Mouse (Mus musculus): ENCODE measurements at regions not wholly inside any gene's neighbourhood (a gene's known extent, or its start where the extent isn't known, plus 50 kb on each side); places are given as distances from the start of the nearest gene placed in this dataset.

DNA sequence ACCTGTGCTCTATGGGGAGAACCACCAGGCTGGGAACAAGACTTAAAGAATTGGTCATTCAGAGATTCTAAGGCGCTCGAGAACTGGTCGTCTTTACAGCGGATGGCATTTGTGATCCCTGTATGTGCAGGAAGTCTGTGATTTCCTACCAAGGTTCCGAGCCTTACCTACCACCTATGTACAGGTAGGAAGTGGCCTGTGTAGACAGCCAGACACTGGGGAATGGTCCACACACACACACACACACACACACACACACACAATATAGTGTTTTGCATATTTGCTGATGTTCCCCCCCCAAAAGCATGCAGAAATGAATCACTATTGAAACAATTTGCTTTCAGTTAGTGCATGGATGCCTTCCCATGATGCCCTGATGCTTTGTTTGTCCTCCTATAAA, 307.1 kb upstream of the Hnrnpa3 start:
- WGBS = 94% methylated on average over 5 of the region's 5 CpGs

DNA sequence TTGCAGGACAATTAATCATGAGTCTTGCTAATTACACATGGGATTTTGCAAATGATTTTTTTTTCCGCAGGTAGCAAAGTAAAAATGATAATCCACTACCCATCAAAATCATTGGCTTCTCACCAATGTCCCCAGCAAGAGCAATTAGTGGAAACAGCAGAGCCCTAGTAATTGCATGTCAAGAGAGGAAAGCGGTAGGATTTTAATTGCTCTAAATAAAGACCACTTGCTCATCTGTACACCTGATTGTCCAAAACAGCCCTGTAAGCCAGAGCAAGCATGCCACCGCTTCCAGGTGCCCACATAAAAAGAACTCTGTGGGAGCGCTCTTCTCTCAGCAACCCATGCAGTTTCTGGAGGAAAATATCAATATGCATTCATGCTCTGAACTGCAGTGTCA, 306.5 kb upstream of the Hnrnpa3 start:
- Histone ChIP-seq H3K4me3 (ENCODE audit: low read depth, low read length) (no peak overlapping the region), H3K9me3 (ENCODE audit: control insufficient read depth) (no peaks in the 10 kb centered on the region)

More for the DNA sequence above, 307.1 kb upstream of the Hnrnpa3 start:
- Histone ChIP-seq H3K36me3 (ENCODE audit: control insufficient read depth, insufficient read depth) (no peaks in the 10 kb centered on the region), H3K27me3 (replicated peaks; ENCODE audit: control insufficient read depth, insufficient read depth, low read length) (no peaks in the 10 kb centered on the region), H3K9ac (ENCODE audit: low read depth, low read length) (no peak overlapping the region), H3K4me1 (replicated peaks; ENCODE audit: control insufficient read depth, insufficient read depth, low read length) (no peaks in the 10 kb centered on the region), H3K4me3 (ENCODE audit: low read depth, low read length) (no peak overlapping the region), H3K9me3 (ENCODE audit: control insufficient read depth) (no peaks in the 10 kb centered on the region), H3K27ac (ENCODE audit: low read depth, low read length) (no peak overlapping the region), H3K4me2 (replicated peaks; ENCODE audit: low read depth) (no peak overlapping the region)
- no peak for ATAC-seq
- TF ChIP-seq CTCF (IDR thresholded peaks at IDR 0.05; ENCODE audit: low read depth) = no peak

GRCm38 (mm10) chr2:75356691-75357375, 302.2 kb upstream of the Hnrnpa3 start:
- ATAC-seq = no peak
- H3K4me2 ChIP-seq (replicated peaks; ENCODE audit: low read depth) = no peak overlapping the region
- H3K9ac ChIP-seq (ENCODE audit: low read depth, low read length) = no peak overlapping the region
- no peak overlapping the region for H3K27ac ChIP-seq (ENCODE audit: low read depth, low read length)
- H3K4me3 ChIP-seq (ENCODE audit: low read depth, low read length) = no peak overlapping the region
- no peaks in the 10 kb centered on the region for H3K4me1 ChIP-seq (replicated peaks; ENCODE audit: control insufficient read depth, insufficient read depth, low read length)
- H3K9me3 ChIP-seq (ENCODE audit: control insufficient read depth) = no peaks in the 10 kb centered on the region
- H3K36me3 ChIP-seq (ENCODE audit: control insufficient read depth, insufficient read depth) = no peaks in the 10 kb centered on the region
- WGBS = 64% methylated on average over 8 of the region's 8 CpGs
- TF ChIP-seq CTCF (IDR thresholded peaks at IDR 0.05; ENCODE audit: low read depth) = no peak
- no peaks in the 10 kb centered on the region for H3K27me3 ChIP-seq (replicated peaks; ENCODE audit: control insufficient read depth, insufficient read depth, low read length)

More for the DNA sequence above, 306.5 kb upstream of the Hnrnpa3 start:
- 95% methylated on average over 4 of the region's 4 CpGs for WGBS
- Histone ChIP-seq H3K4me1 (replicated peaks; ENCODE audit: control insufficient read depth, insufficient read depth, low read length) (no peaks in the 10 kb centered on the region), H3K27ac (ENCODE audit: low read depth, low read length) (no peak overlapping the region), H3K4me2 (replicated peaks; ENCODE audit: low read depth) (no peak overlapping the region), H3K9ac (ENCODE audit: low read depth, low read length) (no peak overlapping the region), H3K27me3 (replicated peaks; ENCODE audit: control insufficient read depth, insufficient read depth, low read length) (no peaks in the 10 kb centered on the region), H3K36me3 (ENCODE audit: control insufficient read depth, insufficient read depth) (no peaks in the 10 kb centered on the region)
- ATAC-seq = no peak
- no peak for TF ChIP-seq CTCF (IDR thresholded peaks at IDR 0.05; ENCODE audit: low read depth)

DNA sequence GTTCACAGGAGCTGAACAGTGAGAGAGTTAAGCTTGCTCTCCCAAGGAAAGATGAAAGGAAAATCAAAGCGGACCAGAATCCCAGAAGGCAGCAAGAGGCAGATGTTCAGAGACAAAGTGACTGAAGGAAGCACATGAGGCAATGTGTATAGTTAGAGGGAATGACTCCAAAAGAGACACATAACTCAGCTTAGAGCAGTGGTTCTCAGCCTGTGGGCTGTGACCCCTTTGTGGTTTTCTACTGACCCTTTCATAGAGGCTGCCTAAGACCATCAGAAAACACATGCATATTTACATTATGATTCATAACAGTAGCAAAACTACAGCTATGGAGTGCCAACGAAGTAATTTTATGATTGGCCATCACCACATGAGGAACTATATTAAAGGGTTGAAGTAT, 301.5 kb upstream of the Hnrnpa3 start:
- ATAC-seq = no peak
- H3K4me1 ChIP-seq (replicated peaks; ENCODE audit: control insufficient read depth, insufficient read depth, low read length) = no peaks in the 10 kb centered on the region
- H3K9me3 ChIP-seq (ENCODE audit: control insufficient read depth) = no peaks in the 10 kb centered on the region
- no peak overlapping the region for H3K9ac ChIP-seq (ENCODE audit: low read depth, low read length)
- H3K4me2 ChIP-seq (replicated peaks; ENCODE audit: low read depth) = no peak overlapping the region
- no peak overlapping the region for H3K27ac ChIP-seq (ENCODE audit: low read depth, low read length)
- no peaks in the 10 kb centered on the region for H3K36me3 ChIP-seq (ENCODE audit: control insufficient read depth, insufficient read depth)
- no peaks in the 10 kb centered on the region for H3K27me3 ChIP-seq (replicated peaks; ENCODE audit: control insufficient read depth, insufficient read depth, low read length)
- no peak overlapping the region for H3K4me3 ChIP-seq (ENCODE audit: low read depth, low read length)
- TF ChIP-seq CTCF (IDR thresholded peaks at IDR 0.05; ENCODE audit: low read depth) = no peak
- 81% methylated on average over 2 of the region's 2 CpGs for WGBS

- Histone ChIP-seq H3K9ac (ENCODE audit: low read depth, low read length) (no peak overlapping the region), H3K4me1 (replicated peaks; ENCODE audit: control insufficient read depth, insufficient read depth, low read length) (no peaks in the 10 kb centered on the region), H3K27me3 (replicated peaks; ENCODE audit: control insufficient read depth, insufficient read depth, low read length) (no peaks in the 10 kb centered on the region), H3K4me2 (replicated peaks; ENCODE audit: low read depth) (no peak overlapping the region), H3K9me3 (ENCODE audit: control insufficient read depth) (no peaks in the 10 kb centered on the region), H3K4me3 (ENCODE audit: low read depth, low read length) (no peak overlapping the region), H3K36me3 (ENCODE audit: control insufficient read depth, insufficient read depth) (no peaks in the 10 kb centered on the region), H3K27ac (ENCODE audit: low read depth, low read length) (no peak overlapping the region)
- ATAC-seq = no peak
- TF ChIP-seq CTCF (IDR thresholded peaks at IDR 0.05; ENCODE audit: low read depth) = no peak
- 71% methylated on average over 3 of the region's 3 CpGs for WGBS
These were observed 298.1 kb upstream of the Hnrnpa3 start for GRCm38 (mm10) chr2:75360936-75361335.

- Histone ChIP-seq H3K36me3 (ENCODE audit: control insufficient read depth, insufficient read depth) (no peaks in the 10 kb centered on the region), H3K4me3 (ENCODE audit: low read depth, low read length) (no peak overlapping the region), H3K9me3 (ENCODE audit: control insufficient read depth) (no peaks in the 10 kb centered on the region), H3K27ac (ENCODE audit: low read depth, low read length) (no peak overlapping the region), H3K9ac (ENCODE audit: low read depth, low read length) (no peak overlapping the region), H3K27me3 (replicated peaks; ENCODE audit: control insufficient read depth, insufficient read depth, low read length) (no peaks in the 10 kb centered on the region), H3K4me2 (replicated peaks; ENCODE audit: low read depth) (no peak overlapping the region), H3K4me1 (replicated peaks; ENCODE audit: control insufficient read depth, insufficient read depth, low read length) (no peaks in the 10 kb centered on the region)
- WGBS = 83% methylated on average over 5 of the region's 5 CpGs
- no peak for TF ChIP-seq CTCF (IDR thresholded peaks at IDR 0.05; ENCODE audit: low read depth)
- ATAC-seq = no peak
These were observed 282.4 kb upstream of the Hnrnpa3 start for GRCm38 (mm10) chr2:75376666-75377065.

All from intestine, postnatal 0 days (tissue).